Mouse (Mus musculus) intestine, embryonic 14.5 days (tissue): Measurements from ENCODE around the gene Rhoa. TPM values are rescaled to one million over a fixed set of nuclear protein-coding genes. Genes with fewer than 3 reads are reported as not detected.

Source experiments
- ATAC-seq: fragments of 200-750 bp; cut with Nextera tagmentation; replicated peaks from 2 replicates; pipeline ENCODE4 v1.8.0; 2017; ENCODE audit warnings: low read depth, moderate number of reproducible peaks, moderate TSS enrichment, moderate library complexity; ENCODE audit not compliant: low FRiP score, low TSS enrichment
- DNase-seq: peaks from one replicate; pipeline ENCODE4 v3.0.0-alpha.2; 2018; ENCODE audit warnings: low spot score
- H3K27ac ChIP-seq: fragments of 300-500 bp; sonication (generic); 2 replicates; pipeline ENCODE4 v1.5.1; 2014; ENCODE audit warnings: low read depth, mild to moderate bottlenecking, control low read depth
- H3K27me3 ChIP-seq: fragments of 300-500 bp; sonication (generic); replicated peaks from 2 replicates; pipeline ENCODE4 v1.6.1; 2014; ENCODE audit warnings: low read length, control low read depth; ENCODE audit not compliant: control insufficient read depth, insufficient read depth
- H3K36me3 ChIP-seq: fragments of 300-500 bp; sonication (generic); 2 replicates; pipeline ENCODE4 v1.6.1; 2014; ENCODE audit warnings: low read length, control low read depth; ENCODE audit not compliant: control insufficient read depth, insufficient read depth
- H3K4me1 ChIP-seq: fragments of 300-500 bp; sonication (generic); replicated peaks from 2 replicates; pipeline ENCODE4 v1.6.1; 2014; ENCODE audit warnings: low read length, control low read depth, mixed read lengths; ENCODE audit not compliant: control insufficient read depth, insufficient read depth
- H3K4me2 ChIP-seq: fragments of 300-500 bp; sonication (generic); 2 replicates; pipeline ENCODE4 v1.6.1; 2014; ENCODE audit warnings: low read length
- H3K4me3 ChIP-seq: fragments of 300-500 bp; sonication (generic); 2 replicates; pipeline ENCODE4 v1.5.1; 2014; ENCODE audit warnings: low read depth, low read length, control low read depth, mixed read lengths
- H3K9ac ChIP-seq: fragments of 300-500 bp; sonication (generic); 2 replicates; pipeline ENCODE4 v1.6.1; 2014; ENCODE audit warnings: mild to moderate bottlenecking, low read length
- H3K9me3 ChIP-seq: fragments of 300-500 bp; sonication (generic); 2 replicates; pipeline ENCODE4 v1.6.1; 2016; ENCODE audit warnings: low read length, control low read depth; ENCODE audit not compliant: control insufficient read depth
- WGBS: fragments of 180-500 bp; shearing (Covaris S2); extraction: QIAGEN DNeasy Blood & Tissue Kit; methylation state at CpG from one replicate; pipeline ENCODE4 v1.1.7; 2014; 5-methylcytosine and 5-hydroxymethylcytosine counted together
- polyA plus RNA-seq: library from polyadenylated mRNA; unstranded; fragments of >200 nt; fragmentation: Nextera tagmentation; extraction: Ambion mirVana; gene quantifications from 2 replicates; pipeline ENCODE4 v1.2.1, GENCODE M21; 2014

Rhoa gene
- polyA plus RNA-seq, 1 experiment from 2014 or later: 281 TPM

DNA sequence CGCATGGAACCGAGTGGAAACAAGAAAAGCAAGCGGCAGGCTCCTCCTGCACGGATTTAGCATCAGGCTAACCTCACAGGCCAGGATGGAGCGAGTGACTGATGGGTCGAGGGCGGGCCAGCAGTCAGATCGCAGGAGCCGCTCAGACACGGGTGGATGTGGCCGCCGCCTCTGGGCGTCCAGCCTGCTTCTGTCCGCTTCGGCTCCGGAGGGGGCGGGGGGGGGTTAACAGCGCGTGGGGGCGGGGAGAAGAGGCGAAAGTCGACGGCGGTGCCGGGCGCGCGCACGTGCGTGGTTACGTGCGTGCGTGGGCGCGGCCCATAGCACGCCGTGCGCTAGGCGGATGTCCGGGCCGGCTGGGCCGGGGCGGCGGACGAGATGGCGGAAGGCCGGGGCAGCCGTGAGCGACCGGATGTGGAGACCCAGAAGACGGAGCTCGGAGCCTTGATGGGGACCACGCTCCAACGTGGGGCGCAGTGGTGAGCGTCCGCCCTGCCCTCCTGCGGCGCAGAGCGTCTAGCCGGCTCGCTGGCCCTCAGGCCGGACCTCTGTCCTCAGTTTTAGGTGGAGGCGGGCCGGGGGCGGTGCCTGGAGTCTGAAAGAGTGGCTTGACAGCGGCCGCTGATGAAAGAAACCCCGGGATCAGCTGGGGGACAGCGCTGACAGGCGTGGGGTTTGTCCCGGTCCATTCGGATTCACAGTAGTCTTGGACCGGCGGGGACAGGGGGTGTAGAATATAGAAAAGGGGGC is 41.8 kb downstream of the Rhoa start, which contains the start of gene Usp4:
Gene Usp4 (plus strand): TSS at position 314 of the 750 bp plus-strand sequence.
- peak; percentile 94 for ATAC-seq
- under 1% methylated on average over 75 of the region's 75 CpGs for WGBS
- H3K4me2 ChIP-seq: peak within 1 kb of the TSS; percentile 73

DNA sequence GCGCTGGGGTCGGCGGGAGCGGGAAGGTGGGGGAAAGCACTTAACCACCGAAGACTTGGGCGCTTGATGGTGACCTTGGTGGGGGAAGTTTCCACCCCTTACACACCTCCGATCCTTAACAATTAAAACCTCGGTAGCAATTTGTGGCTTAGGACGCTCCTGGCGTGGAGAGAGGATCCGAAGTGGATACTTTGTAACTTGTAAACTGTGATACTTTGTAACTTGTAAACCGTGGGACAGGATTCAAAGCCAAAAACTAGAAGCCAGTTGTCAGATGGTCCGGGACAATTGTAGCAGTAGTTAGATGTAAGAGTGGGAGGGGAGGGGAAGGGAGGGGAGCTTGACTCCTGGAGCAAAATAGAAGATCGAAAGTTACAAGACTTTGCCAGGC is 42.4 kb downstream of the Rhoa start:
- WGBS: 4% methylated on average over 14 of the region's 14 CpGs
- Histone ChIP-seq H3K36me3 (peaks cover 28% of the 10 kb centered on the region), H3K4me2 (peak overlapping the region; percentile 73), H3K27me3 (no peaks in the 10 kb centered on the region), H3K4me3 (peak overlapping the region; percentile 82), H3K9me3 (no peaks in the 10 kb centered on the region), H3K9ac (peak overlapping the region; percentile 55), H3K4me1 (peaks cover 6% of the 10 kb centered on the region; the same call in 1 of the 2 replicates), H3K27ac (peak overlapping the region; percentile 88; the same call in 1 of the 2 replicates)
- no peak for ATAC-seq
- no peak for DNase-seq

More for the DNA sequence above, 41.8 kb downstream of the Rhoa start, which contains the start of gene Usp4:
- Histone ChIP-seq H3K27me3 (no peaks in the 10 kb centered on the region), H3K4me1 (peaks cover 6% of the 10 kb centered on the region; the same call in 1 of the 2 replicates), H3K27ac (peak within 1 kb of the TSS; percentile 88), H3K9me3 (no peaks in the 10 kb centered on the region), H3K4me3 (peak within 1 kb of the TSS; percentile 82), H3K36me3 (peaks cover 22% of the 10 kb centered on the region), H3K9ac (peak within 1 kb of the TSS; percentile 55)
- DNase-seq: peak; percentile 93

DNA sequence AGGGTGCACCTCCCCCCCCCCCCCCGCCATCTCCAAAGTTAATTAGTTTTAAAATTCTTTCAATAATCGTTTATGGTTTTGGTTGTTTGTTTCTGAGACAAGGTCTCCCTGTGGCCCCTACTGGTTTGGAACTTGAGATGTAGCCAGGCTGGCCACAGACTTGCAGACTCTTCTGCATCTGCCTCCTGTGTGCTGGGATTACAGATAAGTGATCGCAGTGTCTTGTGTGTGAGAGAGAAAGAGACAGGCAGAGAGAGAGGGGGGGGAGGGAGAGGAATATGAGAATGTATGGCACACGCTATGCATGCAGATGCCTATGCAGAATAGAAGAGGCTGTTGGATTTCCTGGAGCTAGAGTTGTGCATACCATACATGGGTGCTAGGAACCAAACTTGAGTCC is 43.8 kb downstream of the Rhoa start:
- Histone ChIP-seq H3K4me2 (no peak overlapping the region), H3K27me3 (no peaks in the 10 kb centered on the region), H3K27ac (no peak overlapping the region), H3K9ac (no peak overlapping the region), H3K36me3 (peaks cover 41% of the 10 kb centered on the region), H3K4me3 (no peak overlapping the region), H3K4me1 (peaks cover 6% of the 10 kb centered on the region; the same call in 1 of the 2 replicates), H3K9me3 (no peaks in the 10 kb centered on the region)
- no peak for ATAC-seq
- WGBS: 90% methylated on average over 4 of the region's 4 CpGs
- DNase-seq: no peak

DNA sequence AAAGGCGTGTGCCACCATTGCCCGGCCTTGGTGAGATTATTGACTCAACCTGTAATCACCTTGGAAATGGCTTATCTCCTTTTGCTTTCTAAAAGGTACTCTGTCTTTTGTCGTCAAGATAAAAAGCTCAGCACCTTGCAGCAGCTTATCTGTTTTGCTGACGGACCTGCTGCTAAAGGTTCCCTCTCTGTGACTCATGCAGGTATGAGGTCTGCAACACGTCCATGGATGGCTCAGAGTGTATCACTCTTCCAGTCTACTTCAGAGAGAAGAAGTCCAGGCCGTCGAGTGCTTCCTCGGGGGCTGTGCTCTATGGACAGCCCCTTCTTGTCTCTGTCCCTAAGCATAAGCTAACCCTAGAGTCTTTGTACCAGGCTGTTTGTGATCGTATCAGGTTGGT is 72.3 kb downstream of the Rhoa start:
- DNase-seq (no peak), ATAC-seq (no peak; the same call in 1 of the 2 replicates)
- Histone ChIP-seq H3K27ac (no peak overlapping the region), H3K4me1 (no peaks in the 10 kb centered on the region), H3K9me3 (no peaks in the 10 kb centered on the region), H3K27me3 (no peaks in the 10 kb centered on the region), H3K4me2 (no peak overlapping the region), H3K9ac (no peak overlapping the region), H3K4me3 (no peak overlapping the region), H3K36me3 (peaks cover 91% of the 10 kb centered on the region)
- WGBS: 76% methylated on average over 9 of the region's 9 CpGs

DNA sequence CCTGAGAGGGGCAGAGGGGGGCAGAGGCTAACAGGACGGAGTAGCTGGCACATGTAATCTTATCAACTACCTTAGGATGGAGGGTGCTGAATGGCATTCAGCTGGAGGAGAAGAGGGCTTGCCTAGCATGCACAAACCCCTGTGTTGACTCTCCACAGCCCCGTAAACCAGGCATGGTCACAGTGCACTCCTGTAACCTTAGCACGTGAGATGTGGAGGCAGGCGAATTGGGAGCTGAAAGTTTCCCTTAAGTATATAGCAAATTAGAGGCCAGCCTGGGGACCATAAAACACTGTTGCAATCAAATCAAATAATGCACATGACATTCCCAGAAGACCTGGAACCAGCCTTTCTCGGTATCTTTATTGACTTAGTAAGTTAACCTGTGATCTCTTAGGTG is 72.8 kb downstream of the Rhoa start:
- H3K27me3 ChIP-seq: no peaks in the 10 kb centered on the region
- H3K4me3 ChIP-seq: no peak overlapping the region
- no peaks in the 10 kb centered on the region for H3K4me1 ChIP-seq
- ATAC-seq: no peak
- no peak overlapping the region for H3K9ac ChIP-seq
- WGBS: 77% methylated on average over 5 of the region's 5 CpGs
- no peak overlapping the region for H3K27ac ChIP-seq
- no peaks in the 10 kb centered on the region for H3K9me3 ChIP-seq
- peaks cover 91% of the 10 kb centered on the region for H3K36me3 ChIP-seq
- DNase-seq: no peak
- no peak overlapping the region for H3K4me2 ChIP-seq

DNA sequence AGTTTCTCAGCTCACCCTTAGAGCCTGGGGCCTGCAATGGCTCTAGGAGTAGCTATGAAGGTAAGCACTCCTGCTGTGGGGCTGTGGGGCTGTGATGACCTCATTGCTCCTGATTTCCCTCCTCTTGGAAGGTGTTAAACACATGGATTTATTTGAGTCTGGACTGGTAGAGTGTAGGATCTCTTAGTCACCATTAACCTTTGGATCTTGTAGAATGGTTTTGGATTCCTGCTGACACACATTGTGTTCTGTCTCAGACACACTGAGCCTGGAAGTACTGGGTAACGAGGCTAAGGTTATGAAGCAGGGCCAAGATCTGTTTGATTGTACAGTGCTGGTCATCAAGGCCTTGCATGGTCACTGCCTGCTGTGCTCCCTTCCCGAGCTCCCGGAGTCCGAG is 73.4 kb downstream of the Rhoa start:
- ATAC-seq (no peak), DNase-seq (no peak)
- 92% methylated on average over 4 of the region's 4 CpGs for WGBS
- Histone ChIP-seq H3K27me3 (no peaks in the 10 kb centered on the region), H3K27ac (no peak overlapping the region), H3K36me3 (peaks cover 91% of the 10 kb centered on the region), H3K9me3 (no peaks in the 10 kb centered on the region), H3K4me3 (no peak overlapping the region), H3K4me1 (no peaks in the 10 kb centered on the region), H3K4me2 (no peak overlapping the region), H3K9ac (no peak overlapping the region)

DNA sequence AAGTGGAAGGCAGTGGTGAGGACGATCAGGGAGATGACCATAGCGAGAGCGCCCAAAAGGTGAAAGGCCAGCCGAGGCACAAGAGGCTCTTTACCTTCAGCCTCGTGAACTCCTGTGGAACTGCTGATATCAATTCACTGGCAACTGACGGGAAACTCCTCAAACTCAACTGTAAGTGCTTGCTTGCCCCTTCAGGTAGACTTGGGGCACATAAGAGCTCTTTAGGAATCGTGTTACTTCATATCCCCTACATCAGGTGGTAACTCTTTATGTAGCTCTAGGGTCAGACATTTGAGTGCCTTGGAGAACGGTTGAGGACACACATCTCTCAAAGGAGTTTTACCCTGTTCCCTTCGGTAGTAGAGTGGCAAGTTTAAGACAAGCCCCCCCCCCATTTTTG is 75.5 kb downstream of the Rhoa start:
- no peak for DNase-seq
- H3K4me3 ChIP-seq: no peak overlapping the region
- H3K4me1 ChIP-seq: no peaks in the 10 kb centered on the region
- no peak overlapping the region for H3K27ac ChIP-seq
- H3K9me3 ChIP-seq: no peaks in the 10 kb centered on the region
- H3K27me3 ChIP-seq: no peaks in the 10 kb centered on the region
- no peak for ATAC-seq
- no peak overlapping the region for H3K9ac ChIP-seq
- no peak overlapping the region for H3K4me2 ChIP-seq
- WGBS: 95% methylated on average over 9 of the region's 9 CpGs
- peaks cover 92% of the 10 kb centered on the region for H3K36me3 ChIP-seq

DNA sequence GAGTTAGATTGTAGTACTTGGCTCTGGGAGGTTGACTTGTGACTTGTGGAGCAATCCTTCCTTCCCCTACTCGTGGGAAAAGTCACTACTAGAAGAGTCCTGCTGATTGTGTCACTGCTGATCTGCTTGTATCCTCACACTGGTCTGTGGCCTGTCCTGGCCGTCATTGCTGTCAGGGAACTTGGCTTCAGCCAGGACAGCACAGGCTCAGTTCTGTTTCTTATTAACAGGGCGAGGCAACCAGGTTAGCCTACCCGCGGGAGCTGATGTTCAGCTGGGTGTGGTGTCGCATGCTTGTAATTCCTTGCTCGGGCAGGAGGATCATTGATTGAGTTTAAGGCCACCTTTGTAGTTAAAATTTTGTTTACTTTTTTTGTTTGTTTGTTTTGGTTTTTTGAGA is 79.1 kb downstream of the Rhoa start:
- no peak overlapping the region for H3K27ac ChIP-seq

DNA sequence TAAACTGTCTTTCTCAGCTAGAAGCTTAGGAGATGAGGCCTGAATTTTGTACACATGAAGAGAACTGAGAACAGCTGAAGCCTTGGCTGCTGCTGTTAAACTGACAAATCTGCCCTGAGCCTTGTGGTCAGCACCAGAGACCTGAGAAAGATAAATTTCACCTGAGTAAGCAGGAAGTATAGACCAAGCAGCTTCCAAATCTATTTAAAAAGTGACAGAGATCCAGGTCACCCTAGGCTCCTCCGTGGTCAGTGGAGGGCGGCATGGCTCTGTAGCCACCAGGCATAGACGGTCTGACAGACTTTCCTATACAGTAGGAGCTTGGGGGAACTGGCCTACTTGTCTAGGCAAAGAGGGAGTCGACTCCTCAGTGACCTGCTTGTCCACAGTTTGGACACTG is 80.9 kb downstream of the Rhoa start:
- no peak for ATAC-seq
- H3K4me3 ChIP-seq: no peak overlapping the region
- 89% methylated on average over 4 of the region's 4 CpGs for WGBS
- no peak for DNase-seq
- no peaks in the 10 kb centered on the region for H3K9me3 ChIP-seq
- no peak overlapping the region for H3K4me2 ChIP-seq
- peaks cover 97% of the 10 kb centered on the region for H3K36me3 ChIP-seq
- no peaks in the 10 kb centered on the region for H3K27me3 ChIP-seq
- no peak overlapping the region for H3K9ac ChIP-seq
- H3K27ac ChIP-seq: no peak overlapping the region
- H3K4me1 ChIP-seq: no peaks in the 10 kb centered on the region

More for the DNA sequence above, 79.1 kb downstream of the Rhoa start:
- ATAC-seq (no peak), DNase-seq (no peak)
- H3K27me3 ChIP-seq: no peaks in the 10 kb centered on the region
- H3K36me3 ChIP-seq: peaks cover 92% of the 10 kb centered on the region
- no peak overlapping the region for H3K4me2 ChIP-seq
- no peak overlapping the region for H3K4me3 ChIP-seq
- no peaks in the 10 kb centered on the region for H3K9me3 ChIP-seq
- H3K9ac ChIP-seq: no peak overlapping the region
- WGBS: 67% methylated on average over 7 of the region's 7 CpGs
- H3K4me1 ChIP-seq: no peaks in the 10 kb centered on the region
